Mouse (Mus musculus) frontal cortex, adult (tissue): Measurements from ENCODE around the gene Cdh15.

Source experiments
- ATAC-seq: cut with Nextera tagmentation; 2 replicates; pipeline ENCODE4 v1.9.2; 2017; ENCODE audit warnings: mild to moderate bottlenecking, moderate library complexity, mixed read lengths; ENCODE audit not compliant: low TSS enrichment

Cdh15 gene

DNA sequence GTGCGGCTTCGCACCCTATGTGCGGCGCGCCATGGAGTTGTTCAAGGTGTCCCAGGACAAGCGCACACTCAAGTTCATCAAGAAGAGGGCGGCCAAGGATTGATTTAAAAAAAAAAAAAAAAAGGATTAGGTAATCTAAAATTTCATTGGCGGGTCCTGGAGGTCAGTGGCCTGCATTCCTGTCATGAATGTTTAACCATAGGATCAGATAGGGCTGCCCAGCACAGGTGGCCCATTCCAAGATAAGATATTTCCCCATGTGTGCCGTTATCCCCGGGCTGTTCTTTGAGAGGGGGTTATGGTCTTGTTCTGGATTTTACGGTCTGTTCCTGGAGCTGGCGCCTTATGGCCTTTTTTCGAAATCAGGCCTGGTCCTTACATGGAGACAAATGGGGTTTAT lies 11.1 kb upstream of the Cdh15 start:
- no peak for ATAC-seq

DNA sequence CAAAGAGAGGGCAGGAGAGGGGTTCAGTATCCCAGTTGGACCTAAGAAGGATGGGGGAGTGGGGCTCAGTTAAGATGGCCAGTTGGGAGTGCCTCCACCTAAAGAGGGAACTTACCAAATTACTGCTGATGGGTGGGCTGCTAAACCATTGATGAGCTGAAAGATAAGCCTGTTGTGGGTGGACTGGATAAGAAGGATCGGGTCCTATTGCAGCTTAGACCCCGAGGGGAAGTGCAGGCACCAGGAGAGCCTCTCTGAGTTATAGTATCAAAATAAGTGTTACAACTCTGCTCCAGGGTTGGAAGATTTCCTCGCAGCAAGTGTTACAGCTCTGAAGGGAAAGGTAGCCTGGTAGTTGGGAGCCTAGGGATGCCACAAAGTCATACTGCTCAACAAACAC lies 3.6 kb upstream of the Cdh15 start:
- no peak for ATAC-seq

DNA sequence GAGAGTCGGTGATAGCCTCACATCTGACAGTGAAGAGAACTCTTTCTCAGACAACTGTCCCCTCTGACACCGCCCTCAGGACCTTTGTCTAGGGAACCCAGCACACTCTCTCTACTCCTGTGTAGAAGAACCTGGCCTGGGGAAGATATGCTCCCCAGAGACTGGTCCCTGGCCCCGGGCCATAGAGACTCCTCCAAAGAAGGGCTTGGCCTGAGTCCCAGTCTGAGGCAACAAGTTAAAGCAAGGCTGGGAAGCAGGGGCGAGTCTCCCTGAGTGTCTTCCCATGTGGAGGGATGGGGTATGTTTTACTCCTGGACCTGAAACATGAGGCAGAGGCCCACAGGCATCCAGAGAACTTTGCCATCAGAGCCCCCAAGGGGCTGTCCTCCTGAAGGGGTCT lies 2.1 kb upstream of the Cdh15 start:
- no peak for ATAC-seq

DNA sequence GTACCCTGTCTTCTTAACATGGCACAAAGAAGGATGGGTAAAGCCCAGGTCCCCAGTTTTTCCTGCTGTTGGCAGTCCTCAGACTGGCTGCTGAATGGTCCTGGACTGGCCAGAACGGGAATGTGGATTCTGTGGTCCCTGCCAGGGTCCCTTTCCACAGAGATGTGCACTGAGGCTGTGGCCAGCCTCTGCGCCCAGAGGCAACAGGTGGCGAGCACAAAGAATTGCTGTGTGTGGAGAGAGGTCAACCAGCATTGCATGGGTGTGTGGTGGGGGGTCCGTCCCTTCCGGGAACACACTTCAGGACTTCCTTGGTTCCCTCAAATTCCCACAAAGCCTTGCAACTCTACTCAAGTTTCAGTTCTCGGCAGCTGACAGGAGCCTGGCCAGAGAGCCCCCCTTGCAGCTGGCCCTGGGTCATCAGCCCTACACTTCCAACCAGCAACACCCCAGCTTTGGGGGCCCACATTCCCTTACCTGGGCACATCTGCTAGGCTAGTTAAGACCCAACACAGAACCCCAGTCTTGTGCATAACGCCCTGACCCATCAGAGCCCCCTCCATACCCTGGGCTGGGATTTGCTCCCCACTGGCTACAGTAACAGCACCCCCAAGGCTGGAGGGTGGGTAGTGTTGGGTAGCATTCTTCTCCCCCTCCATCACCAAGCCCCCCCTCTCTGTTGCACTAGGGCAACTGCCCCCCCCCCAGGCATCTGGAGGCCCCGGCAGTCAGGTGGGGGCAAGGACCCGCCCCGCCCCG lies 1.6 kb downstream of the Cdh15 start:
- ATAC-seq, result no peak

DNA sequence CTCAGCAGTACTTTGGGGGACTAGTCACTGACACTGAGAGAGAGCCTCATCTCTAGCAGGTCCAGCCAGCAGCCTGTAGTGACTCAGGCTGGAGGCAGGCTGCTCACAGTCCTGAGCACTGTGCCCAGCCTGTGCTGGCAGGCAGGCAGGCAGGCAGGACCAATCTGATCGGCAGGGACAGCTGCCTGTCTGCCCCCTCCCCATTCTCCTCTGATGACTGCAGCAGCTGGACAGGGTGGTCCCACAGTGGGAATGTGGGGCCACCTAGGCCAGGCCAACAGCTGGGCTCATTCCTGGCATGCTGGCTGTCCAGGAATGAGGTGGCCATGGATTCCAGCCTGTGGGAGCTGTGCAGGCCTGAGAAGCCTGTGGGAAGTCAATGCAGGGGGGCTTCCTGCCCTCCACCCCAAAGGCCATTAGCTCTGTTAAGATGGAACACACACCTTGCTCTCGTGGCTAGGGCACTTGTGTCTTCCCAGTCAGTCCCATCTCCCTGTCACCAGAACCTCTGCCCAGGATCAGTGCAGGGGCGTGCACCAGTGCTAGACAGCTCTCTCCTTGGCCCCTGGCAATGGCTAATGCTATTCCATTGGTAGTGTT lies 3.0 kb downstream of the Cdh15 start:
- no peak for ATAC-seq

DNA sequence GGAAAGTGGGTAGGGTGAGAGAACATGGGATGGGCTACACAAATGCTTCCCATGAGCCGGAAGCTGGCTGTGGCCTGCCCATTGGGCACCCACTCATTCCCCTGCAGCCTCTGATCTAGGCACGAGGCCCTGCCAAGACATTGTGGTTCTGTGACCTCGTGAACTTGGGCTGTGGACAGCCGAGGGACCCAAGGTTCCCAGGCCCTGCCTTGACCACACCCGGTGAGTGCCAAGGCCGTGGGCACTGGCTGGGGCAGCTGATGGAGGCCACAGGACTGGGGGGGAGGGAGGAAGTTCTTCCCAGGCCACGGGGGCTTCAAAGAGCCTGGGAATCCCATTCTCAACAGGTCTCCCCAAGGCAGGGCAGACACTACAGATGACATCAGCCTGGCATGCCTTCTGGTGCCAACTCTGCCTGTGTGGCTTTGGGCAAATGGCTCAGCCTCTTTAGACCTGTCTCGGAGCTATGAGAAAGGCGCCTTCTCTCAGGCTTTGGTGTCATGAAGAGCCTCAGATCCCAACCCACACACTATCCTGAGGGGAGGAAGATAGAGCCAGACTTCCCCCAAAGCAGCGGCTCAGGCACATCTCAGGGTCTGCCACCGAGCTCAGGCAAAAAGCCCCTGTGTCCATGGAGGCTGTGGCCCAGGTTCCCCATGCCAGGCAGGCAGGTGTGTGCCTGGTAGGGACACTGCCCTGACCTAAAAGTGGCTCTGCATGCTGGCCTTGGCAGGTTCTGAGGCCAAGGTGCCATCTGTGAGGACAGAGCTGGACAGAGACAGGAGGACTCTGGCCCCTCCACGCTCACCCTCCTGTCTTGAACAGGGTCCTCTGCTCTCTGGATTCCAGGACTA lies 4.2 kb downstream of the Cdh15 start:
- no peak for ATAC-seq

DNA sequence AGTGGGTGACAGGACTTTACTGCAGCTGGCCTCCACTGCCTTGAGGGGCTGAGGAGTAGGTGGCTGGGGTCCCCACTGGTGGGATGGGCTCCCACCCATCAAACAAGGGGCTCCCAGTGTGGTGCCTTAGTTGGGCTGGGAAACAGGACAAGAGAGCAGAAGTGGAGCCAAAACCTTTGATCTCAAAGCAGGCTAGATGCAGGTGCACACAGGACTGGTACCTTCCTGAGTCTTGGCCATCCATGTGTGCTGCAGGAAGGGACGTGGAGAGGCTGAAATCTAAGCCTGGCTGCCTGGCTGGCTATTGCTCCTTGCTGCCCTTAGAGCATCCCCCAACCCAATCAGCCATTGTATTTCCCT lies 4.8 kb downstream of the Cdh15 start:
- ATAC-seq, result no peak

DNA sequence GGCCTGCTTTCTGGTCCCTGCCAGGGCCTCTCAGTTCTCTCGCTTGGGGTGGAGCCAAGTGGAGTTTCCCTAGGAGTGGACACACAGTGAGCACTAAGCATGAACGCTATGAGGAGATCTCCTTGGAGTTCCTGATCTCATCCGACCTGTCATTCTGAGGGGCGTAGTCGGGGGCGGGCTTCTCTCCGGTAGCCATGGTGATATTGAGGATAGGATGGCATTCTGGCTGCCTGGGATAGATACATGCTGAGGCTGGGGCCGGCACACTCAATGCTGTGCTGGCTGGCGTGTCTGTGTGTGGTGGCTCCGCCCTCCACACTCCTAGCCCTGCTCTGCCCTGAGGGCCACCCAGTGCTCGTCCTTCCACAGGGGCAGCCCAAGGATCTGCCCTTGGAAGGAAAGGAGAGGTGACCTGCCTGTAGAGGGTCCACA lies 5.6 kb downstream of the Cdh15 start:
- ATAC-seq, result no peak

DNA sequence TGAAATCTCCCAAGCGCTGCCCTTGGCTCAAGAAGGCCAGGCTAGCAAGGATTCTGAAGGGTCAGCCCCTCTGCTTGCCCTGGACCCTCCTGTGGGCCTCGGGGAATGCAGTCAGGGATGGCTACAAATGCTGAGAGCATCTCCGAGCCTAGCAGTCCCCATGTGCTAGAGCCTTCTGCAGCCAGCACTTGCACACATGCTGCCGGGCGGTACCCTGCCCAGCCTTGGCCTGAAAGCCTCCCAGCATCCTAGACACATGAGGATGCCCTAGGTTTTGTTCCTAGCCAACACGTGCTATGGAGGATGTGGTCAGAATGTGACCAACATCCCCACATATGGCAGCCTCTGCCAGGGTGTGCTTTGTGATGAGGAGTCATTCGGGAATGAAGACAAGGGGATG lies 6.6 kb downstream of the Cdh15 start:
- ATAC-seq, result no peak

DNA sequence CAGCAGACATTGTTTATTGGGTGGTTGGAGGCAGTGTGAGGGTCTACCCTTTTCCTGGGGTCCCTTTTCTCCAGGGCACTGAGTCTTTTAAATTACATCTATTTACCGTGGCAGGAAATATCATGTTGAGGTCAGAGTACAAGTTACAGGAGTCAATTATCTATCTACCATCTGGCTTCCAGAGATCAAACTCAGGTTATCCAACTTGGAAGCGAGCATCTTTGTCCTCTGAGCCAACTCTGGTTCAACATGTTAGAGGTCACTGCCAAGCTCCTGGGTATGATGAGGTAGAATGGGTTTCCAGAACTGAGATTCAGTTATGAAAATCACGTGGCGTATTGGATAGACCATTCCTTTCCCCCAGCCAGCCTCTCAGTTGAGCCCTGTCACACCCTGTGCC lies 7.4 kb downstream of the Cdh15 start:
- ATAC-seq, result no peak

DNA sequence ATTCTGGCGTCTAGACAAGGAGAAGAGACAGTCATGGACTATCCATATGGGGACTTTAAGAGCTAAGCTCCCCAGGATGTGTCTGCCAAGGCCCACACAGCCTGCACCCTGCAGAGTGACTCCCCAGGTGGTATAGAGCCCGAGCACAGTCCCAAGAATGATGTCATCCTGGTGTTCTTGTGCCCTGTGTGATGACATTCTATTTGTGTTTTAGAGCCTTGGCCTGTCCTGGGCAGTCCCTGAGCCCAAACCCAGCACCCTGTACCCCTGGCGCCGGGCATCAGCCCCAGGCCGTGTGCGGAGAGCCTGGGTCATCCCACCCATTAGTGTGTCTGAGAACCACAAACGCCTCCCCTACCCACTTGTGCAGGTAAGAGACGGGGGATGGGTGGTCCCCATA lies 8.5 kb downstream of the Cdh15 start:
- no peak for ATAC-seq

DNA sequence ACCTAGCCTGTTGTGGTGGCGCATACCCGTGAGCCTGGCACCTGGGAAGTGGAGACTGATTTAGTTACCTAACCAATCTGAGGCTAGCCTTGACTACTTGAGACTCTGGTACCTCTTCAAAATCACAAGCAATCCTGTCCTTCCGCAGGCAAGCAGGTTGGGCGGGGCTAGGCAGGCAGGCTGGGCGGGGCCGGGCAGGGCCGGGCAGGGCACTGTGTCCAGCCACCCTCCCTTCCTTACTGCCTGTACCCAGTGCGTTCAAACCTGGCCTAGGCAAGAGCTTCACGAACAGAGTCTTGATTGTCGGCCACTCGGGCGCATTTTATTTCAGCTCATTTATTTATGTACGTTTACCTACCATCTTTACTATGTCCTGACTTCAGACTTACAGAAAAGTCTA lies 12.1 kb downstream of the Cdh15 start:
- ATAC-seq, result no peak

DNA sequence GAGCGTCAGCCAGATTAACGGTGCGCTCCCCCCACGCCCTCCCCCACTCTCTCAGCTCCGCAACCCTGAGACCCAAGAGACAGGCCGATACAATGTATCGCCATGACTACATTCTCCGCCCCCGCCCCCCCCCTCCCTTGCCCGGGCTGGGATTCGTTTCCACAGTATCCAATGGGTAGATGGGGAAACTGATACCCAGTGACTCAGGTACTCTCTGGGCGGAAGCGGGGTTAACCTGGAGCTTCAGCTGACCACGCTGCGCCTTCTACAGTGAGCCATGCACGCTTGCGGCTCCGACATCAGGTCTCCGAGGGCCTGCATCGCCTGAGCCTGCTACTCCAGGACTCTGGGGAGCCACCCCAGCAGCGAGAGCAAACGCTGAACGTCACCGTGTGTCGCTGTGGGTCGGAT lies 17.0 kb downstream of the Cdh15 start:
- ATAC-seq, result no peak

DNA sequence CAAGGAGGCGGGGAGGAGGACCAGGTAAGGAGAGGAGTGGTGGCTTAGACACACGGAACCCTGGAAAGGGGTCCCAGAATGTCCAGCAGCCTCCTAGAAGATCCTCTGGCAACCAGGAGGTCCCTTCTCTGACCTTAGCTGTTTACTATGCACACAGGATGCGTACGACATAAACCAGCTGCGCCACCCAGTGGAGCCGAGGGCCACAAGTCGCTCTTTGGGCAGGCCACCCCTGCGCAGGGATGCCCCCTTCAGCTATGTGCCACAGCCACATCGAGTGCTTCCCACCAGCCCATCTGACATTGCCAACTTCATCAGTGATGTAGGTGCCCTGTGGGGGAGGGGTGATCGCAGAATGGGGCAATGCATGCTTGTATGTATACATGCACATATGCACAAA lies 17.7 kb downstream of the Cdh15 start:
- ATAC-seq, result no peak

DNA sequence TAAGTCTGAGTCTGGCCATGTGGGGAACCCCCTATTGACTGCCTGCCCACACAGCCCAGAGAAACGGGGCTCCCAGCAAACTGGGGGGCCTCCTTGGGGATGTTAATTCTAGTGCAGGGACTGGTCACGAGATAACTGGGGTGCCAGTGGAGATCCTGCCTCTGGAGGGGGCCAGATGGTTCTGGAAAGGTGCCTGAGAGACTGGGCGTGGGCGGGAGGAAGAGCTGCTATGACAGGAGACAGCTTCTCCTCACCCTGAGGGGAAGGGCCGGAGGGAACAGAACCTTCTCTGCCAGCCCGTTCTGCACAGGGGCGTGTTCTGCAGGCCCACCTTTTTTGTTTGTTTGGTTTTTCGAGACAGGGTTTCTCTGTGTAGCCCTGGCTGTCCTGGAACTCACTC lies 18.5 kb downstream of the Cdh15 start:
- ATAC-seq, result no peak

DNA sequence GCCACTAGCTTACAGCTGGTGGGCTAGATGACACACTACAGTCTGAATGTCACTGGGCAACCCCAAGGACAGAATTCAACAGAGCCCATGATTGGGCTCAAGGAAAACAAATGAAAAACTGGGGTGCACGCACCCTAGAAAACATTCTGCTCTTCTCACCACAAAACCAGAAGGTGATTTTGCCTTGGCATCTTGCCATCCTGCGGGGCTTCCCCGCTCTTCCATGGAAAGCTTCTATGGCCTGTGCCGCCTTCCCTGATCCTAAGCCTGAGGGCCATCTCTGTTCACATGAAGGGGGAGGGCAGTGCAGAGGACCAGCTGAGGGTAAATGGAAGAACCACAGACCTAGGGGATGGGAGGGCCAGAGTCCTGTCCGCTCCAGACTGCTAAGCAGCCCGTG lies 20.2 kb downstream of the Cdh15 start:
- no peak for ATAC-seq

DNA sequence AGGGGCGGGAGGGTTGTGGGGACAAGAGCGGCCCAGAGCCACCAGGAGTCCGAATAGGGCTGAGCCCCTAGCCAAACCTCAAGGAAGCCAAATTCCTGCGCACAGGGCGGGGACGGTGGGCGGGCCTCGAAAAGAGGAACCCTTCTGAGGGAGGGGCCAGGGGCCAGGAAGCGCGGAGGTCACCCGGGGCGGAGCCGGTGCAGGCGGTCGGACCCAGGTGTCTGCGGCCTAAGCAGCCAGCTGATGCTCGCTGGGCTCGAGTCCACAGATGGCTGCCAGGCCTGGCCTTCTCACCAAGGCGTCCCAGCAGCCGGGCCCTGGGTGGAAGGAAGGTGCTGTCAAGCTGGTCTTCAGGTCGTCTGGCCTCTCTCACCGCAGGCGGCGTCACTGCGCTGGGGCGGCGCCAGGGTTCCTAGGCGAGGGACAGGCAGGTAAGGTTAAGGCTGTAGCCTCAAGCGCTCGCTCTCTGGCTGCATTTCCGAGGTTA lies 22.7 kb downstream of the Cdh15 start:
- no peak for ATAC-seq

DNA sequence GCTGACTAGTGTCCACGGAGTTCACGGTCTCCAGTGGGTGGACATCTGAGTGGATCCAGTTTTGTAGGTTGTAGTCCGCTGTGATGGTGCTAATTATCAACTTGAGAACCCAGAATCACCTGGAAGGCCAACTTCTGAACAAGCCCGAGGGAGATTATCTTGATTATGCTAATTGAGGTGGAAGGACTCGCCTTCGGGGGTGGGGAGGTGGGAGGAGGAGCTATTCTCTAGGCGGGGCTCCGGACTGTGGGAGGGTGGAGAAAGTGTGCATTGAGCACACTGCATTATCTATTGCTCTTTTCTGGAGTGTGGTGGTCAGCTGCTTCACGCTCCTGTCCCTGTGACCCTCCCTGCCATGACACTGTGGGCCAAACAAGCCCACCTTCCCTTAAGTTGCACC lies 23.9 kb downstream of the Cdh15 start:
- ATAC-seq, result no peak

DNA sequence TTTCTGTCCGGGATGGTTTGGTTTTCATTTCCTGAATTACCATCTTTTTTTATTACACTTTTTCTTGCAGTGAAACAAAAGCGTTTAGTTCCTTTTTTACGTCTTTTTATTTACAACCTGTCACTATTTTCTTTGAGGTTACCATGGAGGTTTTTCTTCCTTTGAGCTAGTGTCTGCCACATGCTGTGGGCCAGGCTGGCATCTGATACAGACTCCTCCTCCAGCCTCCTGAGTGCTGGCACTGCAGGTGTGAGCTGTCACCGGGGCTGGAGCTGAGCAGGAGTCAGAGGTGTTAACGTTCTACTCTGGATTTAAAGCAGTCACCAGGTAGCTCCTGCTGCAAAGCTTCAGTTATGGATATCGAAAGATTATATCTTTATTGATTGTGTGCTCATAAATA lies 25.4 kb downstream of the Cdh15 start:
- ATAC-seq, result no peak

DNA sequence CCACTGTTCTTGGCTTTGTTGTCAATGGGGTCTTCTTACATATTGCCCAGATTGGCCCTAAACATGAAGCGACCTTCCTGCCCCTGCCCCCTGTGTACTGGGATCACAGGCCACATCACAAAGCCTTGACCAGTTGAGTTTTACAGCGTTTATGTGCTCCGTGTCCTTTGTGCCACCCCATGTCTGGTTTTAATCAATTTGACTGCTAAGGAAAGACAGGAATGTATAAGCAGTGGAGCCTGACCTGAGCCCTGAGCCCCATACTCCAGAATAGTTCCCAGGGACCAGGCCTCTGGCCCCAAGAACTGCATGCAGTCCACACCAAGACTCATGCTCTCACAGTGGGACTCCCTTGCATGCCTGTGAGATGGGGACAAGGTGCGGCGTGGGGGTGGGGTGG lies 27.4 kb downstream of the Cdh15 start:
- no peak for ATAC-seq

DNA sequence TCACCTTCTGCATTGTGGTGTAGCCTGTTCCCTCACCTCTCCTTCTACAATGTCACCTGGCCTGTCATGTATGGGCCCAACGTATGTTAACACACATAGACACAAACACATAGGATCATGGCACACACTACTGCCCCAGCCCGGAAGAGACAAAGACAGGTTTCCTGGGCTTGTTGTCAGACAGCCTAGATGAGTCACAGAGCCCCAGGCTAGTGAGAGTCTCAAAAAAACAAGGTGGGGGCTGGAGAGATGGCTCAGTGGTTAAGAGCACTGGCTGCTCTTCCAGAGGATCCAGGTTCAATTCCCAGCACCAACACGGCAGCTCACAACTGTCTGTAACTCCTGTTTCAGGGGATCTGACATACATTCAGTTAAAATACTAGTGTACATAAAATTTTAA lies 30.5 kb downstream of the Cdh15 start:
- ATAC-seq, result no peak

DNA sequence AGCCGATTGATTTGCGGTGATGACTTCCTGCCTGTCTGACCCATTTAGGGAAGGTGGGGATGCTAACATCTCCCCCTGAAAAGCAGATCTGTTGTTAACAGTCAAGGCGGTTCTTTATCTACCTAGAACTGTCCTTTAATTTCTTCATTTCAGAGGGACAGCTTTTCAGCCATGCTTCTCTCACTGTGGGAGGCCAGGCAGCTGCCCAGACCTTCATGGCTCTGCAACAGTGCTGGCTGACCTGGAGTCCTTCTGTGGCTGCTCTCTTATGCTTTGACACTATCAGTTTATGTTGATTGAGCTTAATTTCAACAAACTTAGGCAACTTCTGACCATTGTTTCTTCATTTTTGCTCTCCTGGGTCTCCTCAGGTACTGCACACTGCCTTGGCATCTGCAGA lies 32.5 kb downstream of the Cdh15 start:
- ATAC-seq, result no peak

DNA sequence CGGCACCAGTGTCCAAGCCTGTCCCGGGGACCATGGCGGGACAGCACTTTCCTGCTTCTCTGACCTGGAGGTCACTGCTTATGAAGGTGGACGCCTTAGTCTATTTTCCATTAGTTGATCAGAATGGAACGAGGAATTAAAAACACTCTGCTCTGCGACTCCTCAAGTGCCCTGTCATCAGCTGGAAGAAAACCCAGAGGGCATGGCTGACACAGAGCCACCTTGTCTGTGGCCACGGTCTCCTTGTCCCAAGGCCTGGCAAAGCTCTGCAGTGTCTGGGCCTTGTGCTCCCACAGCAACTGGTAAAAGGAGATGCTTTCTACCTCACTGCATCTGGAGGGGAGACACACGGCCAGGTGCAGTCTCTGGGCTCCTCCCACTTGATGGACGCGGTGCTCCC lies 35.9 kb downstream of the Cdh15 start:
- no peak for ATAC-seq
